Mouse (Mus musculus): Measurements from ENCODE around the gene Rtn2.

The Rtn2 gene

GRCm38 (mm10) chr7:19302264-19303045 lies 20.0 kb downstream of the Rtn2 start:
- CTCF ChIA-PET, result interaction anchor here in 2 of 4 experiments (0.7 to 3.9 kb wide), 6 partner anchors 19 to 138 kb away, joined by 3 to 36 read pairs (median 8); partner anchors contain the start of genes Cd3eap (in 1 of the 2), Ercc1 (in 1 of the 2) and Ppp1r13l (in 1 of the 2)
- POLR2A ChIA-PET, result interaction anchor here (0.6 to 2.6 kb wide), 7 partner anchors 8 to 211 kb away, joined by 3 to 14 read pairs (median 4); partner anchors contain the start of genes Fbxo46 (in 1 of the 4) and Fosb (in 1 of the 4)

GRCm38 (mm10) chr7:19303046-19303305 lies 20.6 kb downstream of the Rtn2 start:
- ChIA-PET POLR2A (interaction anchor here in 2 of 4 experiments (0.7 to 1.1 kb wide), 3 partner anchors 21 to 210 kb away, joined by 3 to 4 read pairs (median 3); no protein-coding TSS in a partner anchor), CTCF (interaction anchor here in 2 of 4 experiments (0.6 to 0.8 kb wide), 4 partner anchors 96 to 139 kb away, joined by 3 to 5 read pairs (median 4); no protein-coding TSS in a partner anchor)

GRCm38 (mm10) chr7:19303770-19304169 lies 21.3 kb downstream of the Rtn2 start:
- CTCF ChIA-PET, result interaction anchor here in 1 of 4 experiments (0.6 to 1.0 kb wide), 2 partner anchors 9 to 96 kb away, joined by 3 to 5 read pairs; no protein-coding TSS in a partner anchor
- POLR2A ChIA-PET, result interaction anchor here in 2 of 4 experiments (0.9 to 1.7 kb wide), 3 partner anchors 17 to 75 kb away, joined by 3 to 6 read pairs (median 4); no protein-coding TSS in a partner anchor

GRCm38 (mm10) chr7:19304501-19305412 lies 22.3 kb downstream of the Rtn2 start:
- ChIA-PET POLR2A (interaction anchor here in 3 of 4 experiments (0.6 to 1.7 kb wide), 12 partner anchors 8 to 241 kb away, joined by 3 to 6 read pairs (median 3); no protein-coding TSS in a partner anchor), CTCF (interaction anchor here in 3 of 4 experiments (0.5 to 1.6 kb wide), 10 partner anchors 9 to 248 kb away, joined by 3 to 7 read pairs (median 4); no protein-coding TSS in a partner anchor)

GRCm38 (mm10) chr7:19305413-19305735 lies 22.9 kb downstream of the Rtn2 start:
- CTCF ChIA-PET, result interaction anchor here (0.6 to 1.6 kb wide), 8 partner anchors 9 to 73 kb away, joined by 3 to 7 read pairs (median 3); no protein-coding TSS in a partner anchor
- POLR2A ChIA-PET, result interaction anchor here in 3 of 4 experiments (0.6 to 1.7 kb wide), 10 partner anchors 9 to 96 kb away, joined by 3 to 6 read pairs (median 4); no protein-coding TSS in a partner anchor

- ChIA-PET CTCF (interaction anchor here (0.6 to 1.6 kb wide), 6 partner anchors 10 to 238 kb away, joined by 3 to 7 read pairs (median 4); no protein-coding TSS in a partner anchor), POLR2A (interaction anchor here in 3 of 4 experiments (0.7 to 1.4 kb wide), 8 partner anchors 10 to 96 kb away, joined by 3 to 5 read pairs (median 3); no protein-coding TSS in a partner anchor)
These were observed 23.7 kb downstream of the Rtn2 start for GRCm38 (mm10) chr7:19305796-19306765.

- ChIA-PET POLR2A (interaction anchor here in 1 of 4 experiments (0.7 kb wide), 1 partner anchor 9 kb away, joined by 3 read pairs; no protein-coding TSS in a partner anchor), CTCF (interaction anchor here in 1 of 4 experiments (1.0 kb wide), 1 partner anchor 36 kb away, joined by 4 read pairs; no protein-coding TSS in a partner anchor)
These were observed 24.7 kb downstream of the Rtn2 start for GRCm38 (mm10) chr7:19306819-19307738.

- POLR2A ChIA-PET, result interaction anchor here in 3 of 4 experiments (0.6 to 4.5 kb wide), 66 partner anchors 7 to 434 kb away, joined by 3 to 43 read pairs (median 4); partner anchors contain the start of genes Ercc1 (in 3 of the 3), Cd3eap (in 2 of the 3), Eml2 (in 2 of the 3) and Ppp1r13l (in 2 of the 3)
- CTCF ChIA-PET, result interaction anchor here (0.5 to 3.5 kb wide), 39 partner anchors 8 to 489 kb away, joined by 3 to 36 read pairs (median 4); partner anchors contain the start of gene Ercc1 (in 1 of the 4)
These were observed 25.5 kb downstream of the Rtn2 start for GRCm38 (mm10) chr7:19307739-19308453.

- CTCF ChIA-PET, result interaction anchor here (0.5 to 3.5 kb wide), 49 partner anchors 8 to 356 kb away, joined by 3 to 36 read pairs (median 4); partner anchors contain the start of genes Dmwd (in 1 of the 4) and Ercc1 (in 1 of the 4)
- POLR2A ChIA-PET, result interaction anchor here in 3 of 4 experiments (0.6 to 4.5 kb wide), 80 partner anchors 8 to 433 kb away, joined by 3 to 43 read pairs (median 4); partner anchors contain the start of genes Ercc1 (in 3 of the 3), Cd3eap (in 2 of the 3), Eml2 (in 2 of the 3) and Ppp1r13l (in 2 of the 3)
These were observed 26.2 kb downstream of the Rtn2 start for GRCm38 (mm10) chr7:19308454-19309277.

- ChIA-PET CTCF (interaction anchor here (0.6 to 3.5 kb wide), 29 partner anchors 8 to 234 kb away, joined by 3 to 36 read pairs (median 4); partner anchors contain the start of genes Cd3eap (in 2 of the 4), Ppp1r13l (in 2 of the 4), Dmwd (in 1 of the 4) and Ercc1 (in 1 of the 4)), POLR2A (interaction anchor here in 3 of 4 experiments (0.6 to 4.5 kb wide), 63 partner anchors 8 to 390 kb away, joined by 3 to 43 read pairs (median 4); partner anchors contain the start of genes Ppp1r13l (in 3 of the 3), Cd3eap (in 2 of the 3), Ercc1 (in 2 of the 3) and Vasp (in 2 of the 3))
These were observed 27.0 kb downstream of the Rtn2 start for GRCm38 (mm10) chr7:19309278-19309883.

- CTCF ChIA-PET, result interaction anchor here (0.5 to 3.5 kb wide), 36 partner anchors 9 to 280 kb away, joined by 3 to 36 read pairs (median 4); partner anchors contain the start of genes Cd3eap (in 2 of the 4), Ppp1r13l (in 2 of the 4), Dmwd (in 1 of the 4) and Ercc1 (in 1 of the 4)
- POLR2A ChIA-PET, result interaction anchor here in 3 of 4 experiments (0.6 to 4.5 kb wide), 63 partner anchors 8 to 420 kb away, joined by 3 to 43 read pairs (median 4); partner anchors contain the start of genes Ppp1r13l (in 3 of the 3), Ercc1 (in 2 of the 3), Cd3eap (in 1 of the 3) and Qpctl (in 1 of the 3)
These were observed 27.6 kb downstream of the Rtn2 start, which contains the start of gene Fosb for GRCm38 (mm10) chr7:19309884-19310641. TSS of gene Fosb (minus strand) at chr7:19310051.

GRCm38 (mm10) chr7:19311991-19312390 lies 29.6 kb downstream of the Rtn2 start:
- CTCF ChIA-PET, result interaction anchor here in 2 of 4 experiments (0.5 to 1.2 kb wide), 2 partner anchors 28 to 32 kb away, joined by 3 to 4 read pairs; no protein-coding TSS in a partner anchor

More at GRCm38 (mm10) chr7:19311991-19312390, 29.6 kb downstream of the Rtn2 start:
- POLR2A ChIA-PET, result interaction anchor here in 1 of 4 experiments (1.4 to 4.5 kb wide), 2 partner anchors 11 to 49 kb away, joined by 3 to 43 read pairs; partner anchors contain the start of genes Cd3eap and Ppp1r13l

All from embryonic stem cell, embryonic (primary cell).